Mouse (Mus musculus) CD4-positive, CD25-positive, alpha-beta regulatory T cell (primary cell): ENCODE results near the gene Lrrk1. TPM values are rescaled to one million over a fixed set of nuclear protein-coding genes. Genes with fewer than 3 reads are reported as not detected.

Experiments used
- polyA plus RNA-seq: library from polyadenylated mRNA; unstranded; fragments of 100-300 nt; shearing (Covaris generic); gene quantifications from one replicate; pipeline ENCODE4 v1.2.1, GENCODE M21; 2017

The Lrrk1 gene
- 2.6 TPM for polyA plus RNA-seq

GRCm38 (mm10) chr7:66387813-66388521 lies at the start of gene Lrrk1:
TSS of gene Lrrk1 (minus strand) at chr7:66388350.

GRCm38 (mm10) chr7:66427437-66428161 lies 39.4 kb upstream of the Lrrk1 start, which contains the start of gene Aldh1a3:
TSS of gene Aldh1a3 (minus strand) at chr7:66427517.

GRCm38 (mm10) chr7:66365904-66366303 lies 22.2 kb downstream of the Lrrk1 start, which contains the start of gene Gm10974:
TSS of gene Gm10974 (plus strand) at chr7:66365905.

Other genes starting within 250 kb of the Lrrk1 start
- gene Gm10974, start 22.4 kb downstream of the Lrrk1 start, polyA plus RNA-seq: not detected
- 0.07 TPM for gene Aldh1a3, start 39.2 kb upstream of the Lrrk1 start, polyA plus RNA-seq